Mouse (Mus musculus): ENCODE data around the gene Cep112.

GRCm38 (mm10) chr11:108805947-108806346 is 381.0 kb downstream of the Cep112 start:
- TF ChIP-seq POLR2A (IDR thresholded peaks at IDR 0.05; ENCODE audit: low read depth, low read length) (no peak), CTCF (conservative IDR thresholded peaks at IDR 0.05; ENCODE audit: insufficient read depth, insufficient read length, low read depth, low read length) (no peak)

Measured in kidney, adult 2 months (tissue).